In the genomic region with DNA sequence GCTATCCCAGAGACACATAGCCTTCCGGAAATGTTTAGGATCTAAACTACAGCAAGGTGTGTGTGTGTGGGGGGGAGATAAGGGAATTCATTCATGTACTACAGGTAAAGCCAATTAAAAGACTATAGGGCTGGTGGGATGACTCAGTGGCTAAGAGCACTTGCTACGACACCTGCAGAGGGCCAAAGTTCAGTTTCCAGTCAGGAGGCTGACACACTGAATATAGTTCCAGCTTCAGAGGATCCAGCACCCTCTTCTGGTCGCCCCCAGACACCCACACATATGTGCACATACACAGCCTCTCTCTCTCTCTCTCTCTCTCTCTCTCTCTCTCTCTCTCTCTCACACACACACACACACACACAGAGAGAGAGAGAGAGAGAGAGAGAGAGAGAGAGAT, we compare ENCODE assay signal across 5 mouse cellular contexts. TPM values are rescaled to one million over a fixed set of nuclear protein-coding genes. Genes with fewer than 3 reads are reported as not detected.
DNase-seq lines count a peak whose midpoint lies in the region; ATAC-seq and TF ChIP-seq lines count a peak whose summit lies in the region.
"Not testable (repeated sequence)": the region's sequence is repeated elsewhere in the genome, so short reads cannot be mapped to it uniquely, and the experiment has no call there.

No protein-coding gene starts in this region.

- 64% methylated on average over 1 of the region's 3 CpGs for WGBS in intestine, embryonic 15.5 days
- WGBS in intestine, embryonic 16.5 days, result 77% methylated on average over 1 of the region's 3 CpGs
- 68% methylated on average over 1 of the region's 3 CpGs for WGBS in intestine, postnatal 0 days
- 83% methylated on average over 1 of the region's 3 CpGs for WGBS in stomach, postnatal 0 days

- H3K4me2 ChIP-seq in intestine, embryonic 15.5 days (replicated peaks); intestine, embryonic 16.5 days (ENCODE audit: low read depth, low read length); intestine, postnatal 0 days (replicated peaks; ENCODE audit: low read depth); stomach, postnatal 0 days (replicated peaks; ENCODE audit: low read depth): not testable (repeated sequence)

- not testable (repeated sequence) for H3K9ac ChIP-seq in intestine, embryonic 15.5 days; intestine, embryonic 16.5 days (ENCODE audit: low read depth, low read length); intestine, postnatal 0 days (ENCODE audit: low read depth, low read length); stomach, postnatal 0 days (ENCODE audit: low read length)

- not testable (repeated sequence) for H3K4me1 ChIP-seq in intestine, embryonic 15.5 days (replicated peaks); intestine, embryonic 16.5 days (ENCODE audit: control insufficient read depth, insufficient read depth, low read length); intestine, postnatal 0 days (replicated peaks; ENCODE audit: control insufficient read depth, insufficient read depth, low read length); stomach, postnatal 0 days (replicated peaks; ENCODE audit: control insufficient read depth, insufficient read depth)

- not testable (repeated sequence) for TF ChIP-seq EP300 in stomach, postnatal 0 days (optimal IDR thresholded peaks at IDR 0.05)

- not testable (repeated sequence) for TF ChIP-seq CTCF in intestine, postnatal 0 days (IDR thresholded peaks at IDR 0.05; ENCODE audit: low read depth); stomach, postnatal 0 days (IDR thresholded peaks at IDR 0.05; ENCODE audit: low read depth)

- H3K27ac ChIP-seq in intestine, embryonic 15.5 days; intestine, embryonic 16.5 days (ENCODE audit: low read length); intestine, postnatal 0 days (ENCODE audit: low read depth, low read length); stomach, postnatal 0 days (replicated peaks): not testable (repeated sequence)

- not testable (repeated sequence) for H3K9me3 ChIP-seq in intestine, embryonic 15.5 days; intestine, embryonic 16.5 days (ENCODE audit: control insufficient read depth, low read length); intestine, postnatal 0 days (ENCODE audit: control insufficient read depth); stomach, postnatal 0 days (ENCODE audit: control insufficient read depth, low read length)

- ATAC-seq in erythroid progenitor cell, adult 5-6 weeks (replicated peaks; ENCODE audit: low FRiP score, poor library complexity, severe bottlenecking), result peak; percentile 52; the same call in 1 of the 2 replicates
- ATAC-seq in intestine, embryonic 15.5 days, result peak; percentile 71; the same call in 1 of the 2 replicates
- ATAC-seq in intestine, embryonic 16.5 days, result peak; percentile 63; the same call in 1 of the 2 replicates
- ATAC-seq in intestine, postnatal 0 days, result peak; percentile 85
- peak; percentile 42; the same call in 1 of the 2 replicates for ATAC-seq in stomach, postnatal 0 days (ENCODE audit: low FRiP score, low TSS enrichment)

- H3K4me3 ChIP-seq in intestine, embryonic 15.5 days (replicated peaks); intestine, embryonic 16.5 days (ENCODE audit: low read length); intestine, postnatal 0 days (ENCODE audit: low read depth, low read length); stomach, postnatal 0 days (ENCODE audit: low read depth, low read length): not testable (repeated sequence)

- not testable (repeated sequence) for H3K27me3 ChIP-seq in intestine, embryonic 15.5 days (replicated peaks); intestine, embryonic 16.5 days (replicated peaks; ENCODE audit: control insufficient read depth, insufficient read depth, low read length); intestine, postnatal 0 days (replicated peaks; ENCODE audit: control insufficient read depth, insufficient read depth, low read length); stomach, postnatal 0 days (ENCODE audit: control insufficient read depth, insufficient read depth, low read length)

- not testable (repeated sequence) for DNase-seq in stomach, postnatal 0 days (ENCODE audit: low spot score)

- H3K36me3 ChIP-seq in intestine, embryonic 15.5 days; intestine, embryonic 16.5 days (ENCODE audit: control insufficient read depth, insufficient read depth, low read length); intestine, postnatal 0 days (ENCODE audit: control insufficient read depth, insufficient read depth); stomach, postnatal 0 days (ENCODE audit: control insufficient read depth, insufficient read depth, low read length): not testable (repeated sequence)

RNA-seq across cellular contexts. Expression of gene Kif3a, which starts 9.2 kb away (rescaled TPM):
- total RNA-seq in erythroid progenitor cell, adult 5-6 weeks (2015; ENCODE audit: low replicate concordance), result 1.3 and 10.5 TPM in 2 replicates
- total RNA-seq in erythroid progenitor cell, adult 5-6 weeks (2017; ENCODE audit: low replicate concordance), result 3.5 and 4.6 TPM in 2 replicates
- 48.2 TPM in 2 replicates for polyA plus RNA-seq in intestine, embryonic 15.5 days (2015; fragmentation: Nextera tagmentation; extraction: Ambion mirVana)
- polyA plus RNA-seq in intestine, embryonic 16.5 days (2015; fragmentation: Nextera tagmentation; extraction: Ambion mirVana), result 35.0 and 42.3 TPM in 2 replicates
- polyA plus RNA-seq in intestine, postnatal 0 days (2015; fragmentation: Nextera tagmentation; extraction: Ambion mirVana), result 17.0 and 18.4 TPM in 2 replicates
- 22.1 and 25.3 TPM in 2 replicates for polyA plus RNA-seq in stomach, postnatal 0 days (2015; fragmentation: Nextera tagmentation; extraction: Ambion mirVana)

RNA-seq across cellular contexts. Expression of gene Sept8, which starts 38.9 kb away (rescaled TPM):
- total RNA-seq in erythroid progenitor cell, adult 5-6 weeks (2015; ENCODE audit: low replicate concordance), result 143 and 148 TPM in 2 replicates
- 101 and 111 TPM in 2 replicates for total RNA-seq in erythroid progenitor cell, adult 5-6 weeks (2017; ENCODE audit: low replicate concordance)
- 19.7 and 21.7 TPM in 2 replicates for polyA plus RNA-seq in intestine, embryonic 15.5 days (2015; fragmentation: Nextera tagmentation; extraction: Ambion mirVana)
- polyA plus RNA-seq in intestine, embryonic 16.5 days (2015; fragmentation: Nextera tagmentation; extraction: Ambion mirVana), result 18.2 and 18.4 TPM in 2 replicates
- 10.0 and 10.5 TPM in 2 replicates for polyA plus RNA-seq in intestine, postnatal 0 days (2015; fragmentation: Nextera tagmentation; extraction: Ambion mirVana)
- polyA plus RNA-seq in stomach, postnatal 0 days (2015; fragmentation: Nextera tagmentation; extraction: Ambion mirVana), result 21.2 and 21.5 TPM in 2 replicates
